Mouse (Mus musculus) erythroblast, embryonic 14.5 days (primary cell): ENCODE measurements at regions not wholly inside any gene's neighbourhood (a gene's known extent, or its start where the extent isn't known, plus 50 kb on each side); places are given as distances from the start of the nearest gene placed in this dataset.

Source experiments
- H3K27me3 ChIP-seq: 2 replicates; pipeline ENCODE4 v1.6.1; 2012; ENCODE audit warnings: inconsistent platforms; ENCODE audit not compliant: control insufficient read depth
- H3K36me3 ChIP-seq: 2 replicates; pipeline ENCODE4 v1.6.1; 2012; ENCODE audit warnings: mild to moderate bottlenecking, inconsistent platforms; ENCODE audit not compliant: control insufficient read depth
- H3K4me1 ChIP-seq: 2 replicates; pipeline ENCODE4 v1.6.1; 2012; ENCODE audit warnings: inconsistent platforms; ENCODE audit not compliant: control insufficient read depth
- H3K4me3 ChIP-seq: replicated peaks from 2 replicates; pipeline ENCODE3; 2012; ENCODE audit warnings: moderate library complexity, mild to moderate bottlenecking, inconsistent platforms
- H3K9me3 ChIP-seq: 2 replicates; pipeline ENCODE4 v1.6.1; 2012; ENCODE audit warnings: low read length, inconsistent platforms, mixed read lengths; ENCODE audit not compliant: control insufficient read depth
- GATA1 ChIP-seq: IDR thresholded peaks from 2 replicates; pipeline ENCODE4 v1.6.1; 2012; ENCODE audit warnings: low read length, inconsistent platforms, mixed read lengths
- TAL1 ChIP-seq: IDR thresholded peaks from 3 replicates; pipeline ENCODE4 v1.6.1; 2012; ENCODE audit warnings: low read length, inconsistent platforms, mixed read lengths

GRCm38 (mm10) chr3:131056893-131057660, 53.2 kb upstream of the Lef1 start:
- no peaks in the 10 kb centered on the region for H3K36me3 ChIP-seq
- H3K4me1 ChIP-seq, result no peaks in the 10 kb centered on the region
- no peak overlapping the region for H3K4me3 ChIP-seq
- TF ChIP-seq GATA1, result no peak
- no peak for TF ChIP-seq TAL1
- H3K9me3 ChIP-seq, result peaks cover 4% of the 10 kb centered on the region; the same call in 1 of the 2 replicates
- no peaks in the 10 kb centered on the region for H3K27me3 ChIP-seq

- no peaks in the 10 kb centered on the region for H3K36me3 ChIP-seq
- no peaks in the 10 kb centered on the region for H3K27me3 ChIP-seq
- H3K4me3 ChIP-seq, result no peak overlapping the region
- peaks cover 4% of the 10 kb centered on the region; the same call in 1 of the 2 replicates for H3K9me3 ChIP-seq
- TF ChIP-seq GATA1, result no peak
- no peaks in the 10 kb centered on the region for H3K4me1 ChIP-seq
Observed at GRCm38 (mm10) chr3:131054241-131054972, 55.9 kb upstream of the Lef1 start.

- Histone ChIP-seq H3K4me3 (no peak overlapping the region), H3K27me3 (no peaks in the 10 kb centered on the region), H3K36me3 (no peaks in the 10 kb centered on the region), H3K9me3 (no peaks in the 10 kb centered on the region), H3K4me1 (no peaks in the 10 kb centered on the region)
- TF ChIP-seq TAL1 (no peak), GATA1 (no peak)
Observed at GRCm38 (mm10) chr3:131047716-131048115, 62.6 kb upstream of the Lef1 start.

GRCm38 (mm10) chr3:131046412-131046811, 63.9 kb upstream of the Lef1 start:
- no peak for TF ChIP-seq GATA1
- TF ChIP-seq TAL1, result no peak
- no peaks in the 10 kb centered on the region for H3K36me3 ChIP-seq
- H3K9me3 ChIP-seq, result no peaks in the 10 kb centered on the region
- H3K4me1 ChIP-seq, result no peaks in the 10 kb centered on the region
- H3K27me3 ChIP-seq, result no peaks in the 10 kb centered on the region
- H3K4me3 ChIP-seq, result no peak overlapping the region

- no peak for TF ChIP-seq GATA1
- no peak for TF ChIP-seq TAL1
- Histone ChIP-seq H3K36me3 (no peaks in the 10 kb centered on the region), H3K27me3 (no peaks in the 10 kb centered on the region), H3K4me1 (no peaks in the 10 kb centered on the region), H3K4me3 (no peak overlapping the region), H3K9me3 (peaks cover 10% of the 10 kb centered on the region; the same call in 1 of the 2 replicates)
Observed at GRCm38 (mm10) chr3:131040214-131040825, 70.0 kb upstream of the Lef1 start.

GRCm38 (mm10) chr3:131037095-131037494, 73.2 kb upstream of the Lef1 start:
- Histone ChIP-seq H3K36me3 (no peaks in the 10 kb centered on the region), H3K27me3 (no peaks in the 10 kb centered on the region), H3K9me3 (peaks cover 10% of the 10 kb centered on the region; the same call in 1 of the 2 replicates), H3K4me3 (no peak overlapping the region), H3K4me1 (no peaks in the 10 kb centered on the region)
- TF ChIP-seq TAL1, result no peak
- no peak for TF ChIP-seq GATA1

- H3K27me3 ChIP-seq, result no peaks in the 10 kb centered on the region
- H3K9me3 ChIP-seq, result peaks cover 10% of the 10 kb centered on the region; the same call in 1 of the 2 replicates
- no peaks in the 10 kb centered on the region for H3K4me1 ChIP-seq
- TF ChIP-seq TAL1 (no peak), GATA1 (no peak)
- H3K4me3 ChIP-seq, result no peak overlapping the region
- H3K36me3 ChIP-seq, result no peaks in the 10 kb centered on the region
Observed at GRCm38 (mm10) chr3:131034774-131035173, 75.5 kb upstream of the Lef1 start.

- no peak for TF ChIP-seq TAL1
- no peak for TF ChIP-seq GATA1
- H3K9me3 ChIP-seq, result no peaks in the 10 kb centered on the region
- no peaks in the 10 kb centered on the region for H3K36me3 ChIP-seq
Observed at GRCm38 (mm10) chr3:131026336-131026735, 83.9 kb upstream of the Lef1 start.

GRCm38 (mm10) chr3:131019163-131019956, 90.9 kb upstream of the Lef1 start:
- H3K9me3 ChIP-seq, result no peaks in the 10 kb centered on the region
- no peak for TF ChIP-seq GATA1
- TF ChIP-seq TAL1, result no peak

More at GRCm38 (mm10) chr3:131026336-131026735, 83.9 kb upstream of the Lef1 start:
- H3K4me1 ChIP-seq, result no peaks in the 10 kb centered on the region
- H3K4me3 ChIP-seq, result no peak overlapping the region
- H3K27me3 ChIP-seq, result no peaks in the 10 kb centered on the region

More at GRCm38 (mm10) chr3:131019163-131019956, 90.9 kb upstream of the Lef1 start:
- no peaks in the 10 kb centered on the region for H3K27me3 ChIP-seq
- no peaks in the 10 kb centered on the region for H3K36me3 ChIP-seq
- H3K4me1 ChIP-seq, result no peaks in the 10 kb centered on the region
- no peak overlapping the region for H3K4me3 ChIP-seq
